Mouse (Mus musculus) retina, adult 2 months (tissue): ENCODE data around the gene 2010111I01Rik.
"Not testable (repeated sequence)": the region's sequence is repeated elsewhere in the genome, so short reads cannot be mapped to it uniquely, and the experiment has no call there.

Experiments
- DNase-seq: peaks from one replicate; pipeline ENCODE4 v3.0.0-alpha.2; 2012; ENCODE audit warnings: low read depth, low spot score

2010111I01Rik gene

GRCm38 (mm10) chr13:63199588-63199987 lies 234.9 kb downstream of the 2010111I01Rik start:
- DNase-seq, result no peak

DNA sequence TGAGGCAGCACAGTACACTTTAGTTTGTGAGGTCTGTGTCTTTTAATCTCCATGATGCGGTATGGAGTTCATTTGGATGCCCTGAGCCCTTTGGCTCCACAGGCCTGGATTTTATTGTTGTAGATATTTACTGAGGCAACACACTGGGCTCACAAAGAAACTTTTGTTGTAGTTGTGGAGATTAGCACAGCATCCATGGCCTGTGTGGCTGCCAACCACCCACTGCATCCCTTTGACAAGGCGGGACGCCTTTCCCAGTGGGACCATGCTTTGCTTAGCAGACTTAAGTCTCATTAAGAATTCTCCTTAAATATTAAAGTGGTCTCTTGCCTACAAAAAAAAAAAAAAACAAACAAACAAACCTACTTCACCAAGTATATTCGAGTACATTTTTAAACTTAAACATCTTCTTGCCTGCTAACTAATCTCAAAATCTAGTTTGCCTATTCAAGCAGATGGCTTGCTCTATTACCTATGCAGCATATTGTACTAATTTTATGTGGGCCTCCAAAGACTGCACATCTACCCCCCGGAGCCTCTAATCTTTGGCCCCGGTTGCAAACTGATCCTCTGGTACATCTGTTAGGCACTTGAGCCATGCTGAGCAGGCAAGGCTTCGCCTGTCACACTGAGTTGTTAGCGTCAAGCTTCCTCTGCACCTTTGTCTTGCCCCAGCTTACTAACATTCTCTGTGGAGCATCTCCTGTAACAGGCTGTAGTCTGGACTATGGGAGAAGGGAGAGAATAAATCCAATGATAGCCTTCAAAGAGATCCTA lies 239.0 kb downstream of the 2010111I01Rik start:
- no peak for DNase-seq

- DNase-seq, result no peak
Observed at GRCm38 (mm10) chr13:63205750-63206149, 241.1 kb downstream of the 2010111I01Rik start.

- no peak for DNase-seq
Observed at GRCm38 (mm10) chr13:63206396-63206795, 241.7 kb downstream of the 2010111I01Rik start.

DNA sequence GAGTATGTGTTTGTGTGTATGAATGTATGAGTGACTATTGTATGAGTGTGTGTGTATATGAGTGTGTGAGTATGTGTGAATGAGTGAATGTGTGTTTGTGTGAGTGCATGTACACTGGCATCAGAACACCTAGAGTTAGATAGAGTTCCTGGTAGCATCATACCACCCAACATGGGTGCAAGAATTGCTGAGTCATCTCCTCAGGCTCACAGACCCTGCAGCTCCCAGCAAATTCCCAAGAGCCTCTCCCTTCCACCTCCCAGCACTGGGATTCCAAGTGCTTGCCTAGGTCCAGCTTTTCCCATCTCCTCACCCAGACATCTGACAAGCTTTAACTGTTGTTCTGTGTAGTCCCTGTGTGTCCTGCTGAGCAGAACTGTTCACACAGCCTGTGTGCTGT lies 251.8 kb downstream of the 2010111I01Rik start:
- DNase-seq, result no peak

DNA sequence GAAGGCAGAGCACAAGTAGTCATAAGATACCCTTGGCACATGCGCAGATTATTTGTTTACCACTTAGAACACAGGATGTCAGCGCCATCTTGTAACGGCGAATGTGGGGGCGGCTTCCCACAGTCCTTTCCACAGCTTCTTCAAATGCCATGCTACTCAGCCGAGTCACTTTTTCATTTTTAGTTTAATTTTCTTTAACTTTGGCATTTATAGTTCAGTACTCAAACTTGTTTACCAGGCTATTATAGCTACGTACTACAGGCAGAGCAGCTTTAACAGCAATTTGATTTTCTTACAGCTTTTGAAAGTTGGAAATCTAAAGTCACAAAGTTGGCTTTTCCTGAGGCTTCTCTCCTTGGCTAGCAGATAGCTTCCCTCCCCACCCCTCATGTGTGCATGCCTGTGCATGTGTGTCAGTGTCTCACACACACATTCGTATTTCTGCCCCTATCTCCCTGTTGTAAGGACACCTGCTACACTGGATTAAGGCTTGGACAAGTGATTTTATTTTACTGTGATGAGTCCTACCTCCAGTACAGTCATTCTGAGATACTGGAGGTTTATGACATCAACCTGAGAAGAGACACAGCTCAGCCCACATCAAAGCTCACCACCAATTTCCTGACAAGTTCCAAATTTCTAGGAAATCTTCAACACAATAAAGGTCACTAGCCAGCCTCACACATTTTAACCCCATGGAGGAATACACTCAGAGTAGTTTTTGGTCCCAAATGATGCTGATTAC lies 258.5 kb downstream of the 2010111I01Rik start:
- no peak for DNase-seq

GRCm38 (mm10) chr13:63225796-63226583 lies 261.3 kb downstream of the 2010111I01Rik start:
- no peak for DNase-seq

GRCm38 (mm10) chr13:63227785-63228184 lies 263.1 kb downstream of the 2010111I01Rik start:
- DNase-seq, result no peak

GRCm38 (mm10) chr13:63230955-63231701 lies 266.4 kb downstream of the 2010111I01Rik start:
- no peak for DNase-seq

GRCm38 (mm10) chr13:63231702-63232070 lies 267.0 kb downstream of the 2010111I01Rik start:
- DNase-seq, result no peak

DNA sequence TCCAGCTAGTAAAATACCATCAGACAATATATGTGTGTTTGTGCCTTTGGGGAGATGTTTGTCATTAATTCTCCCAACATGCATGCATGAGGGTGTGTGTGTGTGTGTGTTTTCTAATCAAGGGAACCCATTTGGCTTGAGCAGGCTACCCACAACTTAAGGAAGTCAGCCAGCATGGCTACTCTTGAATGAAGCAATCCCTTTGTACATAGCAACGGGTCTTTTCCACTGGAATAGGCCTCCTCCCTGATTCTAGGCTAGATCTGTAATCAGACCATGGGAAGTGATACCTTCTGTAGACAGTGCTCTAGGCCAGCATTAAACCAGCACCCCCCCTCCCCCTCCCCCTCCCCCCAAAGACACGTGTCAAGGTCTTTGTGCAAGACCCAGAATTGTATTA lies 267.9 kb downstream of the 2010111I01Rik start:
- DNase-seq, result no peak

GRCm38 (mm10) chr13:63234520-63234919 lies 269.8 kb downstream of the 2010111I01Rik start:
- not testable (repeated sequence) for DNase-seq

- DNase-seq, result no peak
Observed at GRCm38 (mm10) chr13:63235551-63235950, 270.9 kb downstream of the 2010111I01Rik start.

DNA sequence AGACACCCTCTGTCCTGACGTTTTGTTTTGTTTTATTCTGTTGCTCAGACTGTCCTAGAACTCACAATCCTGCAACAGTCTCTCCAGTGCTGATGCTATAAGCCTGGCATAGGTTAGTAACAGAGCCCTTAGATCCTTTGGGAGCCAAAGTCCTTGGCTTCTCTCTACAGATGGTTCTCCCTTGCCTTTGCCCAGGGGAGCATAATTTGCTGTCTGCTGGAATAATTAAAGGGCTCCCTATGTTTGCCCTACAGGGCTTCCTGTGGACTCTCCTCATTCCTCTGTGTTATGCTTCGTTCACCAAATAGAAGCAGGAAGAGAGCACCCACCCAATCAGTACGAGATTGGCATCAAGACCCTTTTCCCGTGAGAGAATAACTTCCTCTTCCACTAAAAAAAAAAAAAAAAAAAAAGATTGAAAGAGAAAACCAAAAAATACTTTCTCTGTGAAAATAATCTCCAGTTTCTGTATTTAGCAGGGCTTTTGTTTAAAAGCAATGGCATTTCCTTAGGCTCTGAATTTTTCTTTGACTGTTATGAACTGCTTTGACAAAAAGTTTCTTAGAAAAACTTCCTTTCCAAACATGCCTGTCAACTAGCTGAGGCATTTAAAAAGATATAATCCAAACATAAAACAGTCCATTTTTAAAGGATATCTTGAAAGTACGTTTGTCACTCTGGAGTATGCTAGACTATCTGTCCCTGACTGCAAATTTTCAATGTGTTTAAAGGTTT lies 271.6 kb downstream of the 2010111I01Rik start:
- no peak for DNase-seq

DNA sequence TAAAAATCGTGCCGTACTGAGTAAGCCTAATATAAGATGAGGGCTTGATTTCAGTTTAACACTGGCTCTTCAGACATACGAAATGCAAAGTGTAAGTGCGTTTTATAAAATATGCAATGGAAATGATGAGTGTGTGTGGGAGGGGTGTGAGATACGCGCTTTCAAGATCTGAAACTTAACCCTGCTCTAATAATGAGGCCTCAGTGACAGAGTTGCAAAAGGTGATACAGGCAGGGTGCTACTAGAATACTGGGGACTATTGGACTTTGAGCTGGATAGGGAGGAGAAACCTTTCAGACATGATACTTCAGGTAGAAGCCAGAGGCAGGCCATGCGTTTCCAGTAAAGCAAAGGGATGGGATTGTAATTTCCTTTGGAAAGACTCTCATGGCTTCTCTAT lies 273.4 kb downstream of the 2010111I01Rik start:
- no peak for DNase-seq

GRCm38 (mm10) chr13:63239301-63239804 lies 274.7 kb downstream of the 2010111I01Rik start:
- DNase-seq, result no peak

DNA sequence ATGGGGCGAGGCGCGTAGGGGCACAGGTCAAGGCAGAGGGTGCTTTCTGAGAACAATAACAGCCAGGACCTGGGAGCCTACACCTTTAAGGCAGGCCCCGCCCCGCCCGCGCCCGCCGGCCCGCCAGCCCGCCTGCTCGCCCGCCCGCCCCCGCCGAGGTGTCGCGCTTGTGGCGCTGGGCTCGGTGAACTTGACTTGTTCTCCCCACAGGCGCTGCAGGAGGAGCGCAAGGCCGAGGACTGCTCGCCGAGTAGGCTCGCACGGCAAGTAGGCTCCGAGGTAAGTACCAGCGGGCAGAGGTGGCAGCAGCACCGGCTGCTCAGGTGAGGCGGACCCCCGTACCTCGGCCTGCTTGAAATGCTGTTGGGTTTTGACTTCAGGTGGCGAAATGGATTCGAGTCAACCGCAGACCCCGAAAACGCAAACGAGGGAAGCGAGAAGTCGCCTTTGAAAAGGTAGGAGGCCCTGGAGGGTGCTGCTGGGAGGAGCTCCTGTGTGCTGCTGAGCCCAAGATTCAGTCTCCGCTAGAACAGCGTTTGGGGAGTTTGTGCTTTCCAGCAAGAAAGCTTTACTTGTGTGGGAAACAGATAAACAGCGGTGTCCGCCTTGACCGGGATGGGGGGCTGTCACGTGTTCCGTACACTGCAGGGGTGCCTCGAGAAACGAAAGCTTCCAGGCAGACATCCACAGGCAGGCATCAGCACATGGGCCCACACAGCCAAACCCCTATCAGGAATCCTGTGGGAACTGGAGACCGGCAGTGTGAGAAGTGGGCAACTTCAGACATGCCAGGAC lies 275.4 kb downstream of the 2010111I01Rik start:
- peak; percentile 29 for DNase-seq

DNA sequence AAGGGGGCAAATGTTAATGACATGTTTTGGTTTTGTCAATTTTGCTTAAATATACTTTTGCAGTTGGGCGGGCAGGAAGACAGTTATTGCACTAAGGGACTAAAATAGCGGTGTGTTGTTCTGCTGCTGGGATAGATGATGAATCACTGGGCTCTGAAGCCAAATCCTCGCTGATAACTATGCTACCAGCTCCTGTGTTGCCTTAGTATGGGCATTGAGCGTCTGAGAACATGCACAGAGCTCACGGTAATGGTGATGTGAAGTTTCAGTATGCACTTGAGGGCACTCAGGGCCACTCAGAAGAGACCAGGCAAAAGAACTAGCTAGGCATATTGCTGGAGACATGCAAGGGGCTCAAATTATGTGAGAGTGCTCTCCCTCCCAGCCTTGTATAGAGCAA lies 276.1 kb downstream of the 2010111I01Rik start:
- no peak for DNase-seq

DNA sequence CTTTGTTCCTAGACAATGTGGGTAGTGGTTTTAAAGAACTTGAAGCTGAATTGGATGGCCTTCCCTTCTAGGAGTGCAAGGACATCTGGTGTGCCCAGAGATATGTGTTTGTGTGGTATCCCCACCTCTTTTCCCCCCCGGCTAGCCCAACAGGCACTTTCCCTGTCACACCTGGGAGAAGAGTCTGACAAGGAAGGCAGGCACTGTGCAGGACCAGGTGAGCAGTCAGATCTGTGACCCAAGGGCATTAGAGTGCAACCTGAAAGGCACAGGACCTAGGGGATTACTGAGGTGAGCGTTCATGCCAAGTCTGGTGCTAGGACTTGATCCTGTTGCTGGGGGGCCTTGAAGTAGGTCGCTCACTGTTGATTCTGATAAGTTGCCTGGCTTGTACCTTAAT lies 277.0 kb downstream of the 2010111I01Rik start:
- no peak for DNase-seq
